Mouse (Mus musculus): ENCODE measurements around the gene Syt6.

Syt6 gene

DNA sequence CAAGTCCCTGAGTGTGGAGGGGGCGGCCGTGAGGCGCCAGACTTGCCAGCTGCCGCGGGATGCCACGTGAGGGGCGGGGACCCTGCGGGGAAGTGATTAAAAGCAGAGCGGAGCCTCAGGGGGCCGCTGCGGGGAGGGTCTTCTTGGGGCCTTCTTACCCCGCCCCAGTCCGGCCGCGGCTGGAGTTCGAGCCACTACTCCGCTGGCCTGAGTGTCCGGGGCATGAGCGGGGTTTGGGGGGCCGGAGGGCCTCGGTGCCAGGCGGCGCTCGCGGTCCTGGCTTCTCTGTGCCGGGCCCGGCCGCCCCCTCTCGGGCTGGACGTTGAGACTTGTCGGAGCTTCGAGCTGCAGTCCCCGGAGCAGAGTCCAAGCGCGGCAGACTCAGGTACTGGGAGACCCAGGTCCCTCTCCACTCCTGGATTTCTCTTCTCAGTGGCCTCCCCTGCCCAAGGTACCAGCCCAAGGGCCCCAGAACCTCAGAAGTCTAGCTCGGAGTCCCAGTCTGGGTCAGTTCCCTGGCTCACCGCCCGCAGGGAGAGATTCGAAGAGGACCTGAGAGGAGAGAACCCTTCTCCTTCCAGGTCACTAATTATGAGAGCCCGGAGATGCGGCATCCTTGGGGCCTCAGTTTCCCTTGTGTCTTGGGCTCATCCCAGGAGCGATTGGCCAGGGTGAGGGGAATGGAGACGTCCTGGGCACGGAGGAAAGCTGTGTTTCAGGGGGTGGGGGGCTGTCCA, at the start of gene Syt6:
Gene Syt6 (plus strand): TSS at position 76 of the 737 bp plus-strand sequence.
- DNase-seq (ENCODE audit: low spot score), result no peak

- DNase-seq (ENCODE audit: low spot score), result no peak
These were observed 48.8 kb upstream of the Syt6 start for GRCm38 (mm10) chr3:103526201-103526704.

DNA sequence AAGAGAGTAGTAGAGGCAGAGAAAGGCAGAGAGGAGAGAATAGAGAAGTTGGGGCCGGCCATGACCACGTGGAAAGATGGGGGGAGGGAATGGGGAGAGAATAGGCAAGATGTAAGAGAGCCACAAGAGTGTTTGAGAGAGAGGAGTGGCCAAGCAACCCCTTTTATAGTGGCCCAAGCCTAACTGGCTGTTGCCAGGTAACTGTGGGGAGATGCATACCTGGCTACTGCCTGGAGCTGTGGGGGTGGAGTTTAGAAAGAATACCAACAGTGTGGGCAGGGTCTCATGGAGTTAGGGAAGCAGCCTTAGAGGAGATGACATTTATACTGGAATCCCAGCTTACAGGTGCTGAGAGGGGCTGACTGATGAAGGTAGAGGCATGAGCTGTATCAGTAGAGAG, 48.2 kb upstream of the Syt6 start:
- no peak for DNase-seq (ENCODE audit: low spot score)

- DNase-seq (ENCODE audit: low spot score), result no peak
These were observed 41.0 kb upstream of the Syt6 start for GRCm38 (mm10) chr3:103534036-103534435.

GRCm38 (mm10) chr3:103535207-103535606, 39.8 kb upstream of the Syt6 start:
- DNase-seq (ENCODE audit: low spot score), result no peak

DNA sequence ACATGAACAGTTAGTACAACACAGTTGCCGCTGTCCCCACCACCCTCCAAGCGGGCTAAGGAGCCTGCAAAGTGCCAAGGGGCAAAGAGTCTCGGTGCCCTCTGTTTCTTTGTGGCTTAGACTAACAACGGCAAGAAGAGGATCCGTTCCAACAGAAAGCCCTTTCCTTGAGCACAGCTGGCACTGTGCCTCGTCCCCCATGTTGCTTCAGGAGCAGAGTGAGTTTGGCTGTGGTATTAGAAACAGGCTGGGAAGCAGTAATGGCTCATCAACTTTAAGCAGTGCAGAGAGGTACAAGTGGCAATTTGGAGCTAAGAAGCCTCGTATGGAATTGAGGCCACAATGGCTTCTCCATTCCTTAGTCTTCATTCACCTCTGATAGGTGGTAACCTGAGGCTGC, 35.9 kb upstream of the Syt6 start:
- no peak for DNase-seq (ENCODE audit: low spot score)

DNA sequence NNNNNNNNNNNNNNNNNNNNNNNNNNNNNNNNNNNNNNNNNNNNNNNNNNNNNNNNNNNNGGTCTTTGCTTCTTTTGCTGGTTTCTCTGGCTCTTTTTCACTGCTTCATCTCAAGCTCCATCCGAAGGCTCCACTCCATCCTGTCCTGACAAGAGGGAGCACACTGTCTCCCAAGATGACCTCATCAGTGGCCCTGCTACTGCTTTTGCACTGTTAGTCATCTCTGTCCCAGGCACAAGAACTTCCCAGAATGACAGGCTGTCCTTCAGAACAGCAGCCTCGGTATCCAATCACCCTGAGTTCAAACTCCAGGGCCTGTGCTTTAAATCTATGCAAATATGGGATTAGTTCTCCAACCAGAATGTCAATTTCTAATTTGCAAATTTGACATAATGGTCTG, 28.9 kb upstream of the Syt6 start:
- no peak for DNase-seq (ENCODE audit: low spot score)

GRCm38 (mm10) chr3:103546626-103547025, 28.4 kb upstream of the Syt6 start:
- no peak for DNase-seq (ENCODE audit: low spot score)

DNA sequence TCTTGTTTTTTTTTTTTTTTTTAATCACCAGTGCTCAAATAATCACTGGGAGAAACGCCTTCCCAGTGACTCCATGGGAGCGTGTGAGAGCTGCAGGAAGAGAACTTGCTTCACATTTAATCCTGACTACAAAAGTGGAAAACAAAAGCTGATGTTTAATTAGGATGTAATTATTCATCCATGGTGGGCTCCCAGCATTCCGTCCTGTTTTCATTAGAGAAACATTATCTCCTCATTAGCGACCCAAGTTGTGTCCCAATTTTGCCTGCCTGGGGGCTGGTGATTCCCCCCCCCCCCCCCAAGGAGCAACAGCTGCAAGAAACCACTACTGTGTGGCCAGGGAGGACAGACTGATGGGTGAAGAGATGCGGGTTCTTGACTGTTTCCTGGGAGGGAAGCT, 24.8 kb upstream of the Syt6 start:
- DNase-seq (ENCODE audit: low spot score), result no peak

GRCm38 (mm10) chr3:103567226-103567625, 7.8 kb upstream of the Syt6 start:
- DNase-seq (ENCODE audit: low spot score), result no peak

DNA sequence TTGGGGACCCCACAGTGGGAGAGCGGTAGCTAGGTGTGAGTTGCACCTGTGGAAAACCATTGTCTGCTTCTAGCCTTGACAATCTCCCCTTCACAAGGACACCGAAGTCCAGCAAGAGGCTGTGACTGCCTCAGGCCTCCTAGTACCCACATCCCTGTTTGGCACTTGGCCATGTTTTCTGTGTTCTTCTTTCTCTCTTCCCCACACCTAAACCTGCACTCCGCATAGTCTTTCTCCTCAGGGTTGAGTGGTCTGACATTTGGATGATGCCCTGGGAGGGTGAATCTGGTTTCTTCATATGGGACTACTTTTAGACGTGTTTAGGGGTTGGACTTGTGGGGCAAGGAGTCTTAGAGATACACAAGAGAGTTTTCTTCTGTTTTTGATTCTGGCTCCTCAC, 2.5 kb upstream of the Syt6 start:
- DNase-seq (ENCODE audit: low spot score), result no peak

- DNase-seq (ENCODE audit: low spot score), result no peak
These were observed 1.8 kb upstream of the Syt6 start for GRCm38 (mm10) chr3:103573106-103573790.

DNA sequence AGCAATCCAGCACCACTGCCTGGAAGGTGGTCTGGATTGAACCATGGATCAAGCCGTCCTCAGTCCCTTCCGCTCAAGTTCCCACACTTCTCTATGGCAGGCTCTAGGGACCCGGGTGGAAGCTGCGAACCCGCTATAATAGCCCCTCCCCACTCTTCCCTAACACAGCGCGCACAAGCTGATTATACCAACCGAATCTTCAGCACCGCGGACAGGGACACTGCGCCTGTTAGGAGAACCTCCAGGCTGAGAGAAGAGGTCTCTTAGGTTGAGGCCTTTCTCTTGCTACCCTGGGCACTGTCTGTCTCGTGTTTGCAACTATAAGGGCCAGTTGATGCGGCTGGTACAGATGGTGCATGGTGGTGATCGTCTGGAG, 1.3 kb upstream of the Syt6 start:
- peak; percentile 12 for DNase-seq (ENCODE audit: low spot score)

GRCm38 (mm10) chr3:103574566-103575155, 370 bp upstream of the Syt6 start:
- DNase-seq (ENCODE audit: low spot score), result no peak

GRCm38 (mm10) chr3:103575893-103576641, 1.0 kb downstream of the Syt6 start:
- DNase-seq (ENCODE audit: low spot score), result no peak

DNA sequence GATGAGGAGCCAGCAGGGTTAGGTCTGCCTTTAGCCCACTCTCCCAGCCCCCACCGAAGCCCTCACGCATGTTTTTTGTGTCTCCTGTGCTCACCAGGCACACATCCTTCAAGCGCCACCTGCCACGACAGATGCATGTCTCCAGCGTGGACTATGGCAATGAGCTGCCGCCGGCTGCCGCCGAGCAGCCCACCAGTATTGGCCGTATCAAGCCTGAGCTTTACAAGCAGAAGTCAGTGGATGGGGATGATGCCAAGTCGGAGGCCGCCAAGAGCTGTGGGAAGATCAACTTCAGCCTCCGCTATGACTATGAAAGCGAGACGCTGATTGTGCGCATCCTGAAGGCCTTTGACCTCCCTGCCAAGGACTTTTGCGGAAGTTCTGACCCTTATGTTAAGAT, 12.1 kb downstream of the Syt6 start:
- DNase-seq (ENCODE audit: low spot score), result no peak

DNA sequence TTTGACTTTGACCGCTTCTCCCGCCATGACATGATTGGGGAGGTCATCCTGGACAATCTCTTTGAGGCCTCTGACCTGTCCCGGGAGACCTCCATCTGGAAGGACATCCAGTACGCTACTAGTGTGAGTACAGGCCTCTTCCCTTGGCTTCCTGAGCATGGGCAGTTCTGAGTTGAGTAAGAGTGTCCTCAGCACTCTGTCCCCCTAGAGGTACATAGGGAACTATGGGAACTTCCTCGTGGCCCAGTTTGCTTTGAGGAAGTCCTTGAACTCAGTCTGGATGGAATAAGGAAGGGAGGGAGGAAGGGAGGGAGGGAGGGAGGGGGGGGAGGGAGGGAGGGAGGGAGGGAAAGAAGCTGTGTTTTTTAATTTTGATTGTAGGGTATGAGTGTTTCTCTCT, 12.6 kb downstream of the Syt6 start:
- no peak for DNase-seq (ENCODE audit: low spot score)

GRCm38 (mm10) chr3:103589636-103590035, 14.6 kb downstream of the Syt6 start:
- no peak for DNase-seq (ENCODE audit: low spot score)

GRCm38 (mm10) chr3:103592636-103593035, 17.6 kb downstream of the Syt6 start:
- no peak for DNase-seq (ENCODE audit: low spot score)

GRCm38 (mm10) chr3:103593631-103594030, 18.6 kb downstream of the Syt6 start:
- no peak for DNase-seq (ENCODE audit: low spot score)

GRCm38 (mm10) chr3:103595271-103595810, 20.3 kb downstream of the Syt6 start:
- DNase-seq (ENCODE audit: low spot score), result no peak

GRCm38 (mm10) chr3:103597586-103597985, 22.6 kb downstream of the Syt6 start:
- DNase-seq (ENCODE audit: low spot score), result no peak
